Mouse (Mus musculus) liver, embryonic 15.5 days (tissue): Measurements from ENCODE around the gene Shh. TPM values are rescaled to one million over a fixed set of nuclear protein-coding genes. Genes with fewer than 3 reads are reported as not detected.

Experiments
- ATAC-seq: fragments of 200-750 bp; cut with Nextera tagmentation; 2 replicates; pipeline ENCODE4 v1.8.0; 2017; ENCODE audit warnings: moderate number of reproducible peaks, mild to moderate bottlenecking, moderate library complexity; ENCODE audit not compliant: insufficient read depth
- H3K27ac ChIP-seq: fragments of 300-500 bp; sonication (generic); replicated peaks from 2 replicates; pipeline ENCODE4 v1.5.1; 2015; ENCODE audit warnings: mild to moderate bottlenecking, inconsistent platforms
- H3K27me3 ChIP-seq: fragments of 300-500 bp; sonication (generic); 2 replicates; pipeline ENCODE4 v1.6.1; 2015; ENCODE audit warnings: mild to moderate bottlenecking, inconsistent platforms
- H3K36me3 ChIP-seq: fragments of 300-500 bp; sonication (generic); replicated peaks from 2 replicates; pipeline ENCODE4 v1.6.1; 2015; ENCODE audit warnings: moderate library complexity, mild to moderate bottlenecking, inconsistent platforms
- H3K4me1 ChIP-seq: fragments of 300-500 bp; sonication (generic); replicated peaks from 2 replicates; pipeline ENCODE4 v1.6.1; 2015; ENCODE audit warnings: inconsistent platforms
- H3K4me2 ChIP-seq: fragments of 300-500 bp; sonication (generic); 2 replicates; pipeline ENCODE4 v1.6.1; 2015; ENCODE audit warnings: moderate library complexity, mild to moderate bottlenecking, inconsistent platforms
- H3K4me3 ChIP-seq: fragments of 300-500 bp; sonication (generic); replicated peaks from 2 replicates; pipeline ENCODE4 v1.5.1; 2015; ENCODE audit warnings: mild to moderate bottlenecking, inconsistent platforms
- H3K9ac ChIP-seq: fragments of 300-500 bp; sonication (generic); 2 replicates; pipeline ENCODE4 v1.6.1; 2015; ENCODE audit warnings: moderate library complexity, mild to moderate bottlenecking, inconsistent platforms
- H3K9me3 ChIP-seq: fragments of 300-500 bp; sonication (generic); replicated peaks from 2 replicates; pipeline ENCODE4 v1.6.1; 2016; ENCODE audit warnings: inconsistent platforms
- WGBS: fragments of 180-500 bp; shearing (Covaris S2); methylation state at CpG from one replicate; pipeline ENCODE4 v1.1.7; 2015; ENCODE audit warnings: mixed read lengths; ENCODE audit not compliant: insufficient replicate concordance; 5-methylcytosine and 5-hydroxymethylcytosine counted together
- polyA plus RNA-seq: library from polyadenylated mRNA; unstranded; fragments of >200 nt; fragmentation: Nextera tagmentation; extraction: Ambion mirVana; gene quantifications from 2 replicates; pipeline ENCODE4 v1.2.1, GENCODE M21; 2015

The Shh gene
- polyA plus RNA-seq, 1 experiment from 2014 or later = not detected

DNA sequence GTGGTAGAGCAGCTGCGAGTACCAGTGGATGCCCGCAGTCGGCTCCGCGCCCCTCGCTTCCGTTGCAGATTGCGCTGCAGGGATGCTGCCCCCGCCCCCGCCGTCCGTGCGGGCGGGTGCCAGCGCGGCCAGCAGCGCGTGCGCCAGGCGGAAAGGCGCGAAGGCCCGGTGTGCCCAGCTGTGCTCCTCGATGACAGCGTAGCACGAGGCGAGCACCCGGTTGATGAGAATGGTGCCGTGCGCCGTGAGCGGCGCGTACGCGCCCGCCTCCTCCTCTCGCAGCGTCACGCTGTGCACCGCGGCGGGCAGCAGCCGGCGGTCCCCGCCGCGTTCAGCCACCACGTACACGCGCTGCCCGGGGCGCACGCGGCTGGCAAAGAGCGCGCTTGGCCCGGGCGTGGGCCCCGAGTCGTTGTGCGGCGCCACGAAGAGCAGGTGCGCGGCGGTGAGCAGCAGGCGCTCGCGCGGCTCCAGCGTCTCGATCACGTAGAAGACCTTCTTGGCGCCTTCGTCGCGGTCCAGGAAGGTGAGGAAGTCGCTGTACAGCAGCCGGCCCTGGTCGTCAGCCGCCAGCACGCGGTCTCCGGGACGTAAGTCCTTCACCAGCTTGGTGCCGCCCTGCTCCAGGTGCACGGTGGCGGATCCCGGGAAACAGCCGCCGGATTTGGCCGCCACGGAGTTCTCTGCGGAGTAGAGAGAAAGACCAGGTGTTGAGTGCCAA is 9.0 kb downstream of the Shh start:
- Histone ChIP-seq H3K27me3 (peaks cover 77% of the 10 kb centered on the region), H3K9ac (no peak overlapping the region), H3K4me1 (no peaks in the 10 kb centered on the region), H3K27ac (no peak overlapping the region), H3K4me2 (peak overlapping the region; percentile 39), H3K9me3 (no peaks in the 10 kb centered on the region), H3K36me3 (no peaks in the 10 kb centered on the region), H3K4me3 (no peak overlapping the region)
- ATAC-seq = no peak
- 1% methylated on average over 90 of the region's 95 CpGs for WGBS

DNA sequence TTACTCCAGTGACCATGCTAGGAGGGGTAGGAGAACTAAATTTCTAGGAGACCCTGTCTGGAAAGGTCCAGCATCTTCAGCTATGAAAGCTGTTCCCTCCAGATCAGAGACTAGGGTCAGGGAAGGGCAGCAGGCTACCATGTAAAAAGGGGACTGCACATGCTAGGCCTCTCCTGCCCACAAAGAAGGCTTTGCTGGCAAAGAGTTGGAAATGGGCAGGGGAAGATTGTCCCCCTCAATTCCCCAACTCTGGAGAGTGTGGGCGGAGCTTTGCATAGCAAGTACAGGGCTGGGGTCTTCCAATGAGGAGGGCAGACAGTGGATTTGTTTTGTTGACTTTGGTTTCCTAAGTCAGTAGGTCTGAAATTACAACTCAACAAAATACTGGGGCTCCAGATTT is 10.7 kb downstream of the Shh start:
- Histone ChIP-seq H3K27me3 (peaks cover 60% of the 10 kb centered on the region), H3K4me1 (no peaks in the 10 kb centered on the region)
- 38% methylated on average over 1 of the region's 1 CpGs for WGBS

DNA sequence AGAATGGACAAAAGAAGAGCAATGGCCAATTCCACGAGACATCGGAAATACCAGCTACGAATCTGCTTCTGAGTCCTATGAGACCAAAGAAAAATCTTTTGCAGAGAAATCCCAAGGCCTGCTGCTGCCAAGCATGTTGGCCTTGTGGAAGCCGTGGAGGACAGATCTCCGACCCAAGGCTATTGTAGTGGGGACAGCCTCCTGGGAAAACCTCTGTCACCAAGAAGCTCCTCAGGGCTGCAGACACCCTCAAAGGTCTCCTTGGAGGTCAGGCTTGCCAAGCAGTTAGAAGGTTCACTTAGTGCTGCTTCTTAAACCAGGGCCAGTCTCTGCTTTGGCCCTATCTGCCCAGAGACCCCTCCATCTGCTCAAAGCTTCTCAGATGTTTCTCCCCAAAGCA is 11.3 kb downstream of the Shh start:
- Histone ChIP-seq H3K27me3 (peaks cover 53% of the 10 kb centered on the region), H3K4me3 (no peak overlapping the region), H3K4me2 (no peak overlapping the region), H3K9ac (no peak overlapping the region), H3K4me1 (no peaks in the 10 kb centered on the region), H3K9me3 (no peaks in the 10 kb centered on the region), H3K36me3 (no peaks in the 10 kb centered on the region), H3K27ac (no peak overlapping the region)
- ATAC-seq = no peak
- 55% methylated on average over 5 of the region's 5 CpGs for WGBS

More for the DNA sequence above, 10.7 kb downstream of the Shh start:
- ATAC-seq = no peak
- Histone ChIP-seq H3K9ac (no peak overlapping the region), H3K27ac (no peak overlapping the region), H3K4me3 (no peak overlapping the region), H3K9me3 (no peaks in the 10 kb centered on the region), H3K36me3 (no peaks in the 10 kb centered on the region), H3K4me2 (no peak overlapping the region)

DNA sequence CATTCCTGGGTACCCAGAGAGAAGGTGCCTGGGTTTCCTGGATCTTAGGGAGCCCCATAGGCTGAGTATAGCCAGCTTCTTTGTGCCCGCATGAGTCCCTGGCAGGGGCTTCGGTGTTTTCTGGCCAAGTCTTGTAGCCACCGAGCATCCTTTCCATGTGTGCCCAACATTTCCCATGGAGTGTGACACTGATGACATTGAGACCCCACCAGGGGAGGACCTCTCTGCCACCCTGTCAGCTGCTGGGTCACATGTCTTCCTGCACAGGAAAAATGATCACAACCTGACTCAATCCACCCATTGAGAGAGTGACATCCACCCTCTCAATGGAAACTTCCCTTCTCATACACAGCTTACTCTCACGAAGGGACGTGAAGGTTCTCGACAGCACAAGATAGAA is 12.5 kb downstream of the Shh start:
- Histone ChIP-seq H3K9ac (no peak overlapping the region), H3K27me3 (peaks cover 42% of the 10 kb centered on the region), H3K4me1 (no peaks in the 10 kb centered on the region), H3K27ac (no peak overlapping the region), H3K9me3 (no peaks in the 10 kb centered on the region), H3K4me2 (no peak overlapping the region), H3K36me3 (no peaks in the 10 kb centered on the region), H3K4me3 (no peak overlapping the region)
- 61% methylated on average over 6 of the region's 6 CpGs for WGBS
- ATAC-seq = no peak

- Histone ChIP-seq H3K9ac (no peak overlapping the region), H3K27ac (no peak overlapping the region), H3K4me2 (no peak overlapping the region), H3K4me3 (no peak overlapping the region), H3K36me3 (no peaks in the 10 kb centered on the region), H3K4me1 (no peaks in the 10 kb centered on the region), H3K27me3 (peaks cover 31% of the 10 kb centered on the region), H3K9me3 (no peaks in the 10 kb centered on the region)
- ATAC-seq = no peak
- 33% methylated on average over 3 of the region's 3 CpGs for WGBS
Measured at GRCm38 (mm10) chr5:28453523-28453922, 13.5 kb downstream of the Shh start.

- Histone ChIP-seq H3K4me2 (no peak overlapping the region), H3K27ac (no peak overlapping the region), H3K9me3 (no peaks in the 10 kb centered on the region), H3K36me3 (no peaks in the 10 kb centered on the region), H3K4me1 (no peaks in the 10 kb centered on the region), H3K4me3 (no peak overlapping the region), H3K27me3 (peaks cover 27% of the 10 kb centered on the region), H3K9ac (no peak overlapping the region)
- no peak for ATAC-seq
- WGBS = 69% methylated on average over 5 of the region's 5 CpGs
Measured at GRCm38 (mm10) chr5:28453086-28453485, 14.0 kb downstream of the Shh start.

DNA sequence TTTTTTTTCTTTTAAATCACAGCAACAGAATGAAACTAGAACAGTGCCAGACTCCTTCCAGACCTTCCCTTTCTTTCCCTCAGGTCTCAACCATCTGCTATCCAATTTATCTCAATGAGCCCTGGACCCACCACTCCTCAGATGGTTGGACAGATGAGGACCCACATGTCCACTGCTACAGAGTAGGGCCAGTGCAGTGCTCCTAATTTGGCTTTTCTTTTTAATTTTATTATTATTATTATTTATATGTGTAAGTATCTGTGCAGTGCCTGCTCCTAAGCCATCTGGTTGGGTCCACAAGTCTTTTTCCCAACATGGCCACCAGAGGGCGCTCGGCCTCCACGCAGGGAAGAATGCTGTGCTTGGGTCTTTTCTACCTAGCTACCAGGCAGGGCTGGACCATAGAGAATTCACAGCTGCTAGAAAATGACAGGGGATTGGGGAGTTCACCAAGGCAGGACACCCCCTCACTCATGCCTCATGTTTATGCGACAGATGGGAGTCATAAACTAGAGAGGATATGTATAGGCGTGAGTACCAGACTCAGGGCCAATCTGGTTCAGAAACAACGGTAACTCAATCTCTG is 15.9 kb downstream of the Shh start:
- WGBS = 33% methylated on average over 6 of the region's 6 CpGs
- Histone ChIP-seq H3K9ac (no peak overlapping the region), H3K4me3 (no peak overlapping the region), H3K27me3 (peaks cover 8% of the 10 kb centered on the region), H3K36me3 (no peaks in the 10 kb centered on the region), H3K9me3 (no peaks in the 10 kb centered on the region), H3K4me1 (no peaks in the 10 kb centered on the region), H3K27ac (no peak overlapping the region), H3K4me2 (no peak overlapping the region)
- no peak for ATAC-seq

GRCm38 (mm10) chr5:28450126-28450890 is 16.7 kb downstream of the Shh start:
- Histone ChIP-seq H3K9ac (no peak overlapping the region), H3K4me1 (no peaks in the 10 kb centered on the region), H3K36me3 (no peaks in the 10 kb centered on the region), H3K4me3 (no peak overlapping the region), H3K4me2 (no peak overlapping the region), H3K27me3 (no peaks in the 10 kb centered on the region), H3K9me3 (no peaks in the 10 kb centered on the region), H3K27ac (no peak overlapping the region)
- ATAC-seq = no peak
- WGBS = 39% methylated on average over 3 of the region's 3 CpGs

DNA sequence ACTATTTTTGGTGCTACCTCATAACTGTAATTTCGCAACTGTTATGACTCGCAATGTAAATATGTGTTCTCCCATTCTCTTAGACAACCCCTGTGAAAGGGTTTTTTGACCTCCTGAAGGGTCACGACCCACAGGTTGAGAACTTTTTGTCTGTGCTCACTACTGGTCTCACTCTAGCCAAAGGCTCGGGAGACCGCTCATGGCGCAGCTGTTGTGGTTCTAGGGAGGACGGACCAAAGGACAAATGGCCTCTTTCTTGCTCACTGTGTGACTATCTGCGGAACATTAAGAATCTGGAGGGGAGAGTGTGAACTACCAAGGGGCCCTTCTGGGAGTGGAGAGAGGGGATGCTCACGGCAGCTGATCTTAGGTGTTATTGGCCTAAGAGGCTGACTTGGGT is 41.1 kb downstream of the Shh start:
- ATAC-seq = no peak
- H3K9ac ChIP-seq = no peak overlapping the region
- no peak overlapping the region for H3K27ac ChIP-seq
- no peaks in the 10 kb centered on the region for H3K4me1 ChIP-seq
- WGBS = 76% methylated on average over 9 of the region's 9 CpGs
- no peak overlapping the region for H3K4me3 ChIP-seq
- no peaks in the 10 kb centered on the region for H3K9me3 ChIP-seq
- H3K27me3 ChIP-seq = no peaks in the 10 kb centered on the region
- H3K36me3 ChIP-seq = no peaks in the 10 kb centered on the region
- no peak overlapping the region for H3K4me2 ChIP-seq

- Histone ChIP-seq H3K9ac (no peak overlapping the region), H3K36me3 (peaks cover 12% of the 10 kb centered on the region), H3K27me3 (no peaks in the 10 kb centered on the region), H3K4me2 (no peak overlapping the region), H3K27ac (no peak overlapping the region), H3K4me1 (no peaks in the 10 kb centered on the region), H3K4me3 (no peak overlapping the region), H3K9me3 (no peaks in the 10 kb centered on the region)
- WGBS = 51% methylated on average over 4 of the region's 4 CpGs
- ATAC-seq = no peak
Measured at GRCm38 (mm10) chr5:28423781-28424180, 43.3 kb downstream of the Shh start.

DNA sequence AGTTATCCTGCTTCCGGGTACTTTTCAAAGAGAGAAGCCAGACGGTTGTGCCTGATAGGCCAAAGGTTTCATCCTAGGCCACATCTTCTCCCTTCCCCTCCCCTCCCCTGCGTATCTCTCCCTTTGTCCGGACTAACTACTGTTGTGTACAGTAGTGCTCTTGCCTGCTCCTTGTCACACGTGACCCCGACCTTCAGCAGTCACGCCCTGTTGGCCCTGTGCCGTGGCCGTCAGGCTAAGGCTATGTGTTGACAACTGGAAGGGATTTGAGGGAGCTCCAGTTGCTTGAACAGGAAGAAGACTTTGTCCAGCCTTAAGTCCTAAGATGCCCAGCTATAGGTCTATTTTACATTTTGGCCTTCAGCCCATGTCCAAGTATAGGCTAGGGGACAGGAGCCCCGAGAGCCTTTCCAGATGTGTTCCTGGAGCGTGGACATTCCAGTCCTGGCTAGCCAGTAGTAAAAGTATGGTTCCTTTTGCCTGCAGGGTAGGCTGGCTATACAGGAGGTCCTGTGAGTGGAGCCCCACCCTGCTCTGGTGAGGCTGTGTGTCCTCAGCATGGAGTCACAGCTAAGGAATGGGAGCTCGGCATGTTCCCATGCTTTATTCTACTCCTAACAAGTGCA is 47.3 kb downstream of the Shh start:
- WGBS = 88% methylated on average over 12 of the region's 12 CpGs
- Histone ChIP-seq H3K4me2 (no peak overlapping the region), H3K9me3 (no peaks in the 10 kb centered on the region), H3K27me3 (no peaks in the 10 kb centered on the region), H3K9ac (no peak overlapping the region), H3K4me1 (no peaks in the 10 kb centered on the region), H3K36me3 (peaks cover 50% of the 10 kb centered on the region), H3K4me3 (no peak overlapping the region), H3K27ac (no peak overlapping the region)
- ATAC-seq = no peak
